Mouse (Mus musculus): ENCODE results near the gene Inka2. TPM values are rescaled to one million over a fixed set of nuclear protein-coding genes. Genes with fewer than 3 reads are reported as not detected.

Inka2 gene
- polyA plus RNA-seq, 1 experiment, result 1.5 TPM

DNA sequence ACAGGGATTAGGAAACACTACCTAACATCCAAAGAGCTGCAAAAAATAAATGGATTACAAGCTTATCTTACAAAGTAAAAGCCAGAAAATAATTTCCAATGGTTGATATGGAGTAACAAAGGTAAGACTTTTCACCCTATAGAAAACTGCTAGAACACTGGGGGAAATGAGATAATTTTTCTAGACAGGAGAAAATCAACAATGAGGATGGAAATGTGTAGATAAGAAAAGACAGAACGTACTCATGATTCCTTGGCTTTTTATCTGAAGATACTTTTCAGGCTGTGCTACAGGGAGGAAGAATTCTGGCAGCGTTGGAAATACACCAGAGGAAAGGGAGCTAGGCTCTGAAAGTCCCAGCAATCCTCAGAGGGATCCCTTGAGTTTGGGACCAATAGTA is 46.4 kb downstream of the Inka2 start:
- H3K4me1 ChIP-seq (ENCODE audit: control insufficient read depth, insufficient read depth, low read length), result no peaks in the 10 kb centered on the region

DNA sequence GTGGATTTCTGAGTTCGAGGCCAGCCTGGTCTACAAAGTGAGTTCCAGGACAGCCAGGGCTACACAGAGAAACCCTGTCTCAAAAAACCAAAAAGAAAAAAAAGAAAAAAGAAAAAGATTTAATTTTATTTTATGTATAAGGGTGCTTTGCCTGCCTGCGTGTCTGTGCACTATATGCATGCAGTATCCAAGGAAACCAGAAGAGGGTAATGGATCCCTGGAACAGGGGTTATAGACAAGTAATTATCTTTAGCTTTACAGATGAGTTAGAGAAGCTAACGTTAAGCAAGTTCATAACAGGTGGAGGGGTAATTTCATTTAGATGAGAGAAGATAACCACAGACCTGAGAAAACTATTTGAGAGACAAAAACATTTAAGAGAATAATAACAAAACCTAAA is 49.8 kb downstream of the Inka2 start:
- TF ChIP-seq CTCF (IDR thresholded peaks at IDR 0.05; ENCODE audit: control insufficient read depth, insufficient read depth, low read length) (no peak), POLR2A (IDR thresholded peaks at IDR 0.05; ENCODE audit: borderline replicate concordance, control insufficient read depth, low read depth, low read length) (no peak)
- Histone ChIP-seq H3K4me3 (replicated peaks; ENCODE audit: control insufficient read depth, low read depth, low read length) (no peak overlapping the region), H3K27ac (ENCODE audit: control insufficient read depth, insufficient read depth, low read depth, low read length, poor library complexity) (no peak overlapping the region), H3K4me1 (ENCODE audit: control insufficient read depth, insufficient read depth, low read length) (peaks cover 2% of the 10 kb centered on the region)
- 78% methylated on average over 3 of the region's 3 CpGs for WGBS

More for the DNA sequence above, 46.4 kb downstream of the Inka2 start:
- no peak overlapping the region for H3K27ac ChIP-seq (ENCODE audit: control insufficient read depth, insufficient read depth, low read depth, low read length, poor library complexity)
- TF ChIP-seq CTCF (IDR thresholded peaks at IDR 0.05; ENCODE audit: control insufficient read depth, insufficient read depth, low read length) (no peak), POLR2A (IDR thresholded peaks at IDR 0.05; ENCODE audit: borderline replicate concordance, control insufficient read depth, low read depth, low read length) (no peak)
- no peak overlapping the region for H3K4me3 ChIP-seq (replicated peaks; ENCODE audit: control insufficient read depth, low read depth, low read length)
- WGBS, result 61% methylated on average over 2 of the region's 2 CpGs

GRCm38 (mm10) chr3:105755123-105755522 is 50.7 kb downstream of the Inka2 start:
- peaks cover 2% of the 10 kb centered on the region for H3K4me1 ChIP-seq (ENCODE audit: control insufficient read depth, insufficient read depth, low read length)
- WGBS, result 93% methylated on average over 9 of the region's 9 CpGs
- H3K27ac ChIP-seq (ENCODE audit: control insufficient read depth, insufficient read depth, low read depth, low read length, poor library complexity), result no peak overlapping the region
- no peak for TF ChIP-seq POLR2A (IDR thresholded peaks at IDR 0.05; ENCODE audit: borderline replicate concordance, control insufficient read depth, low read depth, low read length)
- no peak overlapping the region for H3K4me3 ChIP-seq (replicated peaks; ENCODE audit: control insufficient read depth, low read depth, low read length)

GRCm38 (mm10) chr3:105756505-105756904 is 52.1 kb downstream of the Inka2 start:
- Histone ChIP-seq H3K27ac (ENCODE audit: control insufficient read depth, insufficient read depth, low read depth, low read length, poor library complexity) (no peak overlapping the region), H3K4me3 (replicated peaks; ENCODE audit: control insufficient read depth, low read depth, low read length) (no peak overlapping the region), H3K4me1 (ENCODE audit: control insufficient read depth, insufficient read depth, low read length) (peaks cover 2% of the 10 kb centered on the region)
- TF ChIP-seq POLR2A (IDR thresholded peaks at IDR 0.05; ENCODE audit: borderline replicate concordance, control insufficient read depth, low read depth, low read length), result no peak
- no peak for TF ChIP-seq CTCF (IDR thresholded peaks at IDR 0.05; ENCODE audit: control insufficient read depth, insufficient read depth, low read length)
- WGBS, result 42% methylated on average over 2 of the region's 2 CpGs

- TF ChIP-seq CTCF (IDR thresholded peaks at IDR 0.05; ENCODE audit: control insufficient read depth, insufficient read depth, low read length) (no peak), POLR2A (IDR thresholded peaks at IDR 0.05; ENCODE audit: borderline replicate concordance, control insufficient read depth, low read depth, low read length) (no peak)
- H3K27ac ChIP-seq (ENCODE audit: control insufficient read depth, insufficient read depth, low read depth, low read length, poor library complexity), result no peak overlapping the region
- 42% methylated on average over 6 of the region's 6 CpGs for WGBS
- peaks cover 2% of the 10 kb centered on the region for H3K4me1 ChIP-seq (ENCODE audit: control insufficient read depth, insufficient read depth, low read length)
- H3K4me3 ChIP-seq (replicated peaks; ENCODE audit: control insufficient read depth, low read depth, low read length), result no peak overlapping the region
These were observed 53.1 kb downstream of the Inka2 start for GRCm38 (mm10) chr3:105757323-105758083.

DNA sequence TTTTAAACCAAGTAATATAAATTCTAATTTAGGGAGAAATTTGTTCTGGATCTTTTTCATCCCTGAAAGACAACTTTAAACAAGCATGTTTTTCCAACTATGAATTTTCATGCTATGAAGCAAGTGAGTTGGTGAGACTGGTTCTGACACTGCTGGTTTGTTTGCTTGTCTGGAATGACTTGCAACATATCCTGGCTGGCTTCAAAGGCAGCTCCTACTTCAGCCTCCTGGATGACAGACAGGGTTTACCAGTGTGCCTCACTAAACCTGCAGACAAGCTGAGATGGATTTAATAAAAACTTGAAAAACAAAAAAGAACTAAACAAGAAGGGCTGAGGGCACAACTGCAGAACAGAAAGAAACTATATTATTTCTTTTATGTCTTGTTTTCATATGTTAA is 53.7 kb downstream of the Inka2 start:
- TF ChIP-seq CTCF (IDR thresholded peaks at IDR 0.05; ENCODE audit: control insufficient read depth, insufficient read depth, low read length) (no peak), POLR2A (IDR thresholded peaks at IDR 0.05; ENCODE audit: borderline replicate concordance, control insufficient read depth, low read depth, low read length) (no peak)
- H3K4me3 ChIP-seq (replicated peaks; ENCODE audit: control insufficient read depth, low read depth, low read length), result no peak overlapping the region
- H3K27ac ChIP-seq (ENCODE audit: control insufficient read depth, insufficient read depth, low read depth, low read length, poor library complexity), result no peak overlapping the region
- peaks cover 2% of the 10 kb centered on the region for H3K4me1 ChIP-seq (ENCODE audit: control insufficient read depth, insufficient read depth, low read length)

DNA sequence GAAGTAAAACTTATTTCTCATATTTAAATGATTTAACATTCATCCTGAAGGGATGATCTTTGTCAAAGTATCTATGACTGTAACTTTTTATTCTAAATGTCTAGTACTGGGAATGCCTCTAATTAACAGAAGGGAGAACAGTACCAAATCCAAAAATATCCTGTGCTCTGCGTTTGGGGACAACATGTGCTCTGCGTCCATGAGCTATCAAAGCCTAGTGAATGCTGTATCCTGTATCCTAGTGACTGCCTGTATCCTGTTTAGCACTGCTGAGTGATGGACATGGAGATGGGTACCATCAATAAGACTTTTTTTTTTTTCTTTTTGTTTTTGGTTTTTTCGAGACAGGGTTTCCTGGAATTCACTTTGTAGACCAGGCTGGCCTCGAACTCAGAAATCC is 54.3 kb downstream of the Inka2 start:
- H3K27ac ChIP-seq (ENCODE audit: control insufficient read depth, insufficient read depth, low read depth, low read length, poor library complexity), result no peak overlapping the region
- 84% methylated on average over 4 of the region's 4 CpGs for WGBS
- H3K4me3 ChIP-seq (replicated peaks; ENCODE audit: control insufficient read depth, low read depth, low read length), result no peak overlapping the region
- peaks cover 4% of the 10 kb centered on the region for H3K4me1 ChIP-seq (ENCODE audit: control insufficient read depth, insufficient read depth, low read length)
- no peak for TF ChIP-seq POLR2A (IDR thresholded peaks at IDR 0.05; ENCODE audit: borderline replicate concordance, control insufficient read depth, low read depth, low read length)
- no peak for TF ChIP-seq CTCF (IDR thresholded peaks at IDR 0.05; ENCODE audit: control insufficient read depth, insufficient read depth, low read length)

DNA sequence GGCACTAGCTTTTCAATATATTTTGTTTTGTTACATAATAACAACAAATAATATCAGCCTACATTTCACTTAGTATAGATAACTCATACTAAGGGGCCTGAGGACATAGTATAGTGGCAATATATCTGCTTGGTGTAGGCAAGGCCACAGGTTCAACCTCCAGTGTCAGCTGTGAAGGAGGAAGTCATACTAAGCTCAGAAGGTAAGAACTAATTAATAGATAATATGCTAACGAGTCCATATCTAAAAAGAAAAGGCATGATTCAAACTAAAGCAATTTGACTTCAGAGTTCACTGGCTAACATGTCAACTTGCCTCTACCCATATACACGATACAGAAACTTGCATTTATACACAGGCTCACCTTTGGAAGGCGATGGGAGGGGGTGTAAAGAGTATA is 55.7 kb downstream of the Inka2 start:
- 72% methylated on average over 3 of the region's 3 CpGs for WGBS
- TF ChIP-seq CTCF (IDR thresholded peaks at IDR 0.05; ENCODE audit: control insufficient read depth, insufficient read depth, low read length) (no peak), POLR2A (IDR thresholded peaks at IDR 0.05; ENCODE audit: borderline replicate concordance, control insufficient read depth, low read depth, low read length) (no peak)
- Histone ChIP-seq H3K27ac (ENCODE audit: control insufficient read depth, insufficient read depth, low read depth, low read length, poor library complexity) (no peak overlapping the region), H3K4me3 (replicated peaks; ENCODE audit: control insufficient read depth, low read depth, low read length) (no peak overlapping the region), H3K4me1 (ENCODE audit: control insufficient read depth, insufficient read depth, low read length) (peaks cover 4% of the 10 kb centered on the region)

Data from bone marrow, adult 2 months (tissue).